Mouse (Mus musculus): ENCODE data around the gene Wars2. TPM values are rescaled to one million over a fixed set of nuclear protein-coding genes. Genes with fewer than 3 reads are reported as not detected.

Wars2 gene
- total RNA-seq (2021): 10 to 100 TPM in 1 of 2 experiments, 1 to 10 TPM in 1; 7.2 to 10.1 TPM

- peak; percentile 85 to 88 for DNase-seq (ENCODE audit: extremely low spot score in 1 of 2, low spot score in 1 of 2)
These were observed at the start of gene Wars2 for GRCm38 (mm10) chr3:99140940-99141854. Wars2 (plus strand) TSS chr3:99141068.

GRCm38 (mm10) chr3:99096816-99097215 lies 44.1 kb upstream of the Wars2 start:
- no peak for DNase-seq (ENCODE audit: extremely low spot score in 1 of 2, low spot score in 1 of 2)

- no peak for DNase-seq (ENCODE audit: extremely low spot score in 1 of 2, low spot score in 1 of 2)
These were observed 30.3 kb upstream of the Wars2 start for GRCm38 (mm10) chr3:99110353-99111213.

- no peak for DNase-seq (ENCODE audit: extremely low spot score in 1 of 2, low spot score in 1 of 2)
These were observed 29.7 kb upstream of the Wars2 start for GRCm38 (mm10) chr3:99111214-99111608.

GRCm38 (mm10) chr3:99113266-99113837 lies 27.5 kb upstream of the Wars2 start:
- DNase-seq (ENCODE audit: extremely low spot score in 1 of 2, low spot score in 1 of 2): no peak

GRCm38 (mm10) chr3:99120942-99121341 lies 19.9 kb upstream of the Wars2 start:
- DNase-seq (ENCODE audit: extremely low spot score in 1 of 2, low spot score in 1 of 2): no peak

GRCm38 (mm10) chr3:99130521-99130920 lies 10.3 kb upstream of the Wars2 start:
- no peak for DNase-seq (ENCODE audit: extremely low spot score in 1 of 2, low spot score in 1 of 2)

- DNase-seq (ENCODE audit: extremely low spot score in 1 of 2, low spot score in 1 of 2): no peak
These were observed 8.9 kb upstream of the Wars2 start for GRCm38 (mm10) chr3:99131973-99132372.

GRCm38 (mm10) chr3:99133913-99134312 lies 7.0 kb upstream of the Wars2 start:
- DNase-seq (ENCODE audit: extremely low spot score in 1 of 2, low spot score in 1 of 2): no peak

GRCm38 (mm10) chr3:99147886-99148285 lies 7.0 kb downstream of the Wars2 start:
- no peak for DNase-seq (ENCODE audit: extremely low spot score in 1 of 2, low spot score in 1 of 2)

GRCm38 (mm10) chr3:99149035-99149434 lies 8.2 kb downstream of the Wars2 start:
- DNase-seq (ENCODE audit: extremely low spot score in 1 of 2, low spot score in 1 of 2): no peak

- DNase-seq (ENCODE audit: extremely low spot score in 1 of 2, low spot score in 1 of 2): no peak
These were observed 15.4 kb downstream of the Wars2 start for GRCm38 (mm10) chr3:99156286-99156685.

- DNase-seq (ENCODE audit: extremely low spot score in 1 of 2, low spot score in 1 of 2): no peak
These were observed 16.1 kb downstream of the Wars2 start for GRCm38 (mm10) chr3:99156987-99157386.

GRCm38 (mm10) chr3:99157451-99158015 lies 16.7 kb downstream of the Wars2 start:
- no peak for DNase-seq (ENCODE audit: extremely low spot score in 1 of 2, low spot score in 1 of 2)

- DNase-seq (ENCODE audit: extremely low spot score in 1 of 2, low spot score in 1 of 2): no peak
These were observed 19.1 kb downstream of the Wars2 start for GRCm38 (mm10) chr3:99160016-99160415.

- DNase-seq (ENCODE audit: extremely low spot score in 1 of 2, low spot score in 1 of 2): no peak
These were observed 21.3 kb downstream of the Wars2 start for GRCm38 (mm10) chr3:99162191-99162590.

GRCm38 (mm10) chr3:99167734-99168133 lies 26.9 kb downstream of the Wars2 start:
- DNase-seq (ENCODE audit: extremely low spot score in 1 of 2, low spot score in 1 of 2): no peak

GRCm38 (mm10) chr3:99173178-99173577 lies 32.3 kb downstream of the Wars2 start:
- DNase-seq (ENCODE audit: extremely low spot score in 1 of 2, low spot score in 1 of 2): no peak

- DNase-seq (ENCODE audit: extremely low spot score in 1 of 2, low spot score in 1 of 2): no peak
These were observed 33.9 kb downstream of the Wars2 start for GRCm38 (mm10) chr3:99174658-99175304.

Data from layer of hippocampus, postnatal 25 days (tissue).